Mouse (Mus musculus): Measurements from ENCODE around the gene Fam160a2.

GRCm38 (mm10) chr7:105425424-105426043 is 25.7 kb upstream of the Fam160a2 start, which contains the start of gene Cckbr:
- TF ChIP-seq TAL1 (IDR thresholded peaks at IDR 0.05; ENCODE audit: low read length) = no peak
- TF ChIP-seq GATA1 (IDR thresholded peaks at IDR 0.05; ENCODE audit: low read length) = no peak
